Mouse (Mus musculus) liver, embryonic 14.5 days (tissue): ENCODE measurements around the gene Kansl2.

Source experiments
- CTCF ChIP-seq: IDR thresholded peaks from 2 replicates; pipeline ENCODE4 v1.5.1; 2016; ENCODE audit warnings: antibody characterized with exemption, low read depth, control low read depth
- EP300 ChIP-seq: IDR thresholded peaks from 2 replicates; pipeline ENCODE4 v1.6.1; 2016; ENCODE audit warnings: antibody characterized with exemption, low read depth

DNA sequence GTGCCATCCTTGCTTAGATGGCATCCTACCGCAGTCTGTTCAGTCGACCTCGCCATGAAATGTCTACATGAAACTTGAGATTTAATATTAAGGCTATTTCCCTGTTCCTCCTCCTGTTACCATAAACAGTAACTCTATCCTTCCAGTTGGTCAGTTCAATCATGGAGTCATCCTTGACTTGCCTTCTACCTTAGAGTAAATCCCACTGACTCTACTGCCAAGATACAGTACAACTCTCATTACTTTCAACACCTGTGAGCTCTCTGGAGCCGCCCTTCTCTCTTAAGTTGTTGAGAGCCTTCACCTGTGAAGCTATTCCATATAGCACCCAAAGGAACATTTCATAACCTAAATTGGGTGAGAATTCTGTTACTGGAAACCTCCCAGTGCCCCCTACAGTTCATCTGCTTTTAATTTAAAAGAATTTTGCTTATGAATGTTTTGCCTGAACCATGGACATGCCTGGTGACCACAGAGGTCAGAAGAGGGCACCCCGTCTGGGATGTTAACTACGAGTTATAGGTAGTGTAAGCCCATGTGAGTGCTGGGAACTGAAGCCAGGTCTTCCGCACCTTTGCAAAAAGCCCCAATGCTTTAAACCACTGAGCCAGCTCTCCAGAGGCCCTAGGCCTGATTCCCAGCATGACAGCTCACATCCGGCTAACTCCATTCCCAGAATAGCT lies 2.9 kb upstream of the Kansl2 start:
- no peak for TF ChIP-seq EP300
- TF ChIP-seq CTCF: no peak
